Mouse (Mus musculus): ENCODE results near the gene Gm45902.

Gene Gm45902

GRCm38 (mm10) chr2:3512552-3513454 is at the start of gene Gm45902, which contains the start of the genes Hspa14 and Cdnf:
TSS of gene Gm45902 (minus strand) at chr2:3512790.
TSS of gene Hspa14 (minus strand) at chr2:3512814.
TSS of gene Cdnf (plus strand) at chr2:3513030.
- DNase-seq, result peak; percentile 98 to 99

DNA sequence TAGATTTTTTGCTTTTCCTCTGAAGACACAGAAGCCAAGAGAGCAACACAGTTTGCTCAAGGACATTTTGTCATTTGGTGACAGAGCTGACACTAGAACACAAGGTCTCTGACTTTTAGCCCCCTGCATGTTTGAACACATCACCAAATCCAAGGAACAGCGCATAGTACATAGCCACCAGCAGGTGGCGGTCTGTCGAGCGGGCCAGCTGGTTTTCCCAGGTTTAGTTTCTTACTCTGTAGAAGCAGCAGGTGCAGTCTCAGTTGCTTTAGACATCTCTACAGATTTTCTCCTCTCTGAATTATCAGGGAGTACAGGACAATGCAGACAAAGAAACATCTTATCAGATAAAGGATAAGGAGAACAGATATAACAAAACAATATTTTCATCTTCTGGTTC is 34.0 kb upstream of the Gm45902 start:
- DNase-seq, result peak; percentile 41 to 60

DNA sequence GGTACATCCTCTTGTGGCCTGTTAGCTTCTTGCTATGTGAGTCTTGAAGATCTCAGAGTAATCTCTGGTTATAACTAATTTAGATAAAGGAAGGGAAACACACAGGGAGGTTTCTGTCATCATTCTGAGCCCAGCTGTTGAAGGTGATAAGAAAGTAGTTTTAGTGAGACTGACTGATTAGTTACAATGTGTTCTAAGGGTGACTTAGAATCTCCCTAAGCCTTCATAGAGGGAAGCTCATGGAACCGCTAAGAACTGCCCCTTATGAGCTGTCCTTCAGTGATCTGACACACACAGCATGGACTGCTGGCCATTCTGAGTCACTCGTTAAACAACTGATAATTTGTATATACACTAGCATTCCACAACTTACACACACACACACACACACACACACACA is 33.5 kb upstream of the Gm45902 start:
- DNase-seq, result no peak

DNA sequence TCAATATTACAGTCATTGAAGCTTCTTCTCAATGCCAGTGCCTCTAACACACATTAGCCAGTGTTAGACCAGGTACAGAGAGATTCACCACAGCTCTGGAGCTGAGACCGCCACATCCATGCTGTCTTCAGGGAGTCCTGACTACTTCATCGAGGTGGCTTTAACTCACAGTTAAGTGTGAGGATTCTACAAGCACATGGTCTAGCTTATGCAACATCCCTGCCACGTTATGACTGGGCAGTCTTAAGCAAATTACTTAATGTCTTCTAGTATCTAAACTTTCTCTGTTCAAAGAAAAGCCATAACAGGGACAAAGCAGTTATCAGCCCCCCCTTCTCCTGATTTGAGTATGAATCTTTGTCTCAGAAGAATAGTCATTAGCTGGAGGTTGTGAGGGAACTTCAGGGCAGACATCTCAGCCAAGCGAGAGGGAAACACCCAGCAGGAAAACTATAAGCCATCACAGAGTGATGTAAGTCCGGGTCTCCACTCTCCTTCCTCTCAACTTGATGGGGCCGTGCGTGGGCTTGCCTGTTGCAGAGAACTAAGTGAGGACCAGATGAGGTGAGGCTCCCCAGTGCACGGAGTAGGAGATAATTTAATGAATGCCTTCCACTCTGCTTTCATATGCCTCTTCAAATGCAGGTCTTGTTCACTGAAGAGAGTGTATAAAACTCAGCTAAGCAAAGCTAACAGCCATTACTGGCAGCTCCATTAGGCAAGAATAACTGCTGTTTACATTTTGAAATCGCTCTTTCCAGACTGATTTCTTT is 28.9 kb upstream of the Gm45902 start:
- DNase-seq, result no peak

- no peak for DNase-seq
Observed at GRCm38 (mm10) chr2:3526288-3526687, 13.7 kb upstream of the Gm45902 start.

- DNase-seq, result no peak
Observed at GRCm38 (mm10) chr2:3522558-3522957, 10.0 kb upstream of the Gm45902 start.

DNA sequence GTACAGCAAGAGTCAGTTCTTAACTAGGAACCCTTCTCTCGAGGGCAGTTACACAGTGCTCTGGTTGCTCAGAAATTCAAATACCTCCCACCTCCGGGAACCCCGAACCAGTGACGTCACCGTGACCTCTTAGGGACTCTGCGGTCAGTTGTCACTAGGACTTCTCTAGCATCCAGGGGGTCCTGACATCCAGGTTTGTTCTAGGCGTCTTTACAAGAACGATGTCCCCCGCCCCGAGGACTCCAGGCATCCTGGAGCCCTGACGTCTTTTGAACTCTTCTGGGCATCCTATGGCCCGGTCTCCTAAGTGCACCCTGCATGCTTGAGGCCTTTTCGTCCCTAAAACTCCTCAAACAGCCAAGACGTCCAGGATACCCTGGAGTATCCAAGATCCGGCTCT is 514 bp downstream of the Gm45902 start:
- DNase-seq, result peak; percentile 21 to 26

DNA sequence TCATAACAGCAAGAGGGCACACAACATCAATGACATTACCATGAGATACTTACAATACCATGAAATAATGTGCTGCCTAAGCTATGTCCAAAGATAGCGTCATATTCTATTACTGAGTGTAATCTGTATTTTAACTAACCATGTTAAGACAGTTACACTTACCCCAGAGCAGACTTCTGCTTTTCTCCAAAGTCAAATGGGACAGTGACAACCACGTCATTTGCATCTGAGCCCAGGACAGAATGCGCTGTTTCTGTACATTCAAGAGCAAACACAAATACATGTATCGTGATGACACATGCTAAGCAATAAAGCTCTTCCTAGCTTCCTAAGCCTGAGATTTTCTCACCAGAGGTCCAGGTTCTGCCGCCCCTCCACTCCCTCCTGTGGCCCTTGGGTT is 11.7 kb downstream of the Gm45902 start:
- no peak for DNase-seq

DNA sequence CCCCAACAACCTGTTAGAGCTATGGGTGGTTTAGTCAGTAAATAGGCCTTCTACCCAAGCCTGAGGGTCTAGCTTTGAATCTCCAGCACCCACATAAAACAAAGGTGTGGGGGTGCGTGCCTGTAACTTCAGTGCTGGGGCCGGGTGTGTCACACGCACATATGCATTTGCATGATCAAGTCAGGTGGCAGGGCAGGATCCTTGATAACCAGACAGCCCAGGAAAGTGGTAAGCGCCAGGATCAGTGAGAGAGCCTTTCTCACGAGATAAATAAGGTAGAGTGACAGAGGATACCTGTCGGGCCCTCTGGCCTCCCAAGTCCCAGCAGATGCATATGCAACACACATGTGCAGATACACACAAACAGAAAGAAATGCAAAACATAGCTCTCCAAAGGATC is 13.0 kb downstream of the Gm45902 start:
- DNase-seq, result no peak

DNA sequence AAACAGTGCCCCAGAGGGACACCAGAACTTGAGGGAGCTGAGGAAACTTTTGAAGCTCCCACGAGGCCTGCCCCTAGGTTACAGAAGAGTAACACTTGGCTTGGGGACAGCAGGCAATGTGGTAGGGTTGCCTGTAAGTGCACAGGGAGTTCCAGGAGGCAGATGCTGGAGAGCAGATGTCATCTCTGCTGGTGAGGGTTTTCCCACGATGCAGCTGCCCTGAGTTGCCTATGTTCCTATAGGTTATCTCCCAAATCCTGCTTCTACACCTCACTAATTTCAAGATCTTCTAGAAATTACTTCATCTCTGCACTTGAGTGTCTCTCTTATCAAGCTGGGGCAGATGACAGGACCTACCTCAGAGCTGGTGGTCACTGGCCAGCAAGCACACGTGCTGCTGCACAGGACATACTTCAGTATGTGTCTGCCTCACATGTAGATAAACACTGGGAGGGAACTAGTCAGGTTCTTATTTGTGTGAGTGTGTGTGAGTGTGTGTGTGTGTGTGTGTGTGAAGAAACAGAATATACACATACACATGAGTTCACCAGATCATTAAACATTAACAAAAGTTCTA is 18.7 kb downstream of the Gm45902 start:
- no peak for DNase-seq

DNA sequence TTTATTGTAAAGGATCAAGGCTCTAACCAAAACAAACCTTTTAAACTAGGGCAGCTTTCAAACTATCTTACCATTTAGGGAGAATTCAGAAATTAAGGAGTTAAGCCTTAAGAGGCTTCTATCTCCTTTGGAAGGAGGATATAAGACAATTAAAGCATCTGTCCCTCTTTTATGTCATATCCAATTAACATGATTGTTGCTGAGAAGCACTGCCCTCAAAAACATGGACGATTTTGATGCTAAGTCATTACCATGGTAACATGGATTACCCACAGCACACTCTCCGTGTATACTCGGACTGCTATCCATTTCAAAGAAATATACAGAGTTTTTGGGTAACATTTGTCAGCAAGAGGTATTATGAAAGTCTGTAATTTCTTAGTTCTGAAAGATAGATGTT is 22.8 kb downstream of the Gm45902 start:
- no peak for DNase-seq

DNA sequence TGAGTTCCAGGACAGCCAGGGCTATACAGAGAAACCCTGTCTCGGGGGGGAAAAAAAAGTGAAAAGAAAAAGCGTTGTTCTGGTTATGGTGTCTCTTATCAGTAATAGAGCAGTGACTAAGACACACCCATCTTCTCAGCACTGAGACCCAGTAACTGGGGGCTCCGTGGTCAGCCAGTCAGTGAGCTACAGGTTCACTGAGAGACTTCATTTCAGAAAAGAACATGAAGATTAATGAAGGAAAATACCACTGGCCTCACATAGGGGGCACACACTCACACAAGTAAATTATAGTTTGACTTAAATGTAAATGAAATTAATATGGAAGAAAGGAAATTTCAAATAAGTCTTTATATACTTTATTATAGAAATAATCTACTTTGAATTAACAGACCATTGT is 32.4 kb downstream of the Gm45902 start:
- no peak for DNase-seq

GRCm38 (mm10) chr2:3475746-3476251 is 36.8 kb downstream of the Gm45902 start:
- no peak for DNase-seq

DNA sequence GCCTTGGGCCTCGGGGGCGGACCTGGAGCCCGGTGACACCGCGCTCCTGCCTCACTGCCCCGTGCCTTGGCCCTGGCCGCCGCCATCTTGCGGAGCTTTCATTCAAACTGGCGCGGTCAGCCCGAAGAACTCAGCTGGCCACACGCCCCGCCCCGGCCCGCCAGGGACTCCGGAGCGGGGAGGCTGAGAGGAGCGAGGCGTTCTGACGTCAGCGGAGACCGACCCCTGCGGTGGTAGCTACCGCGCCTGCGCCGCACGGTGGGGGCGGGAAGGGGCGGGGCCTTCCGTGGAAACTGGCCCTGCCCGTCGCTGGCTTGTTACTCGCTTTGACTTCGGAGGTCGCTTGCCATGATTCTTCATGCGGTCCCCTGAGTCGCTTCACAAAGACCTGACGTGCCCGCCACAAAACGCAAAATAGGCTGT is 37.7 kb downstream of the Gm45902 start, which contains the start of gene Suv39h2:
TSS of gene Suv39h2 (minus strand) at position 171 of the 423 bp plus-strand sequence.
- DNase-seq, result peak; percentile 95 to 96

DNA sequence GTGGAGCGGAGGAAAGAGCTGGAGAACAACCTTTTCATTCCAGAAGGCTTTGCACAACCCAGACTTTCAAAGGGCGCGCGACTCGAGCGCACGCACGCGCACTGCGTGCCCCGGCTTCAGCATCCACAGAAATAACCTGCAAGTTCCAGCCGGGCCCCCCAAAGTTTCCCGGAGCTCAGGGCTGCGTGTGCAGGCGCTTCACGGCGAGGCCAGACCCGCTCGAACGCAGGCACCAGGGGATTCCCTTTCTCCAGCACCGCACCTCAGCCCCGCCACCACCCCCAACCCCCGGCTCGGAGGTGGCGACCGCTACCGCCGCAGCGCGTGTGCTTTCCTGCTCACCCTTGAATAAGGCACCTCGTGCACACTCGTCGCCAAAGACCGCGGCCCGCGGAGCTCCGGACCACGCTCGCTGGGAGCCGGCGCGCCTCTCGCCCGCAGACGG is 38.2 kb downstream of the Gm45902 start:
- DNase-seq, result peak; percentile 48 to 55

GRCm38 (mm10) chr2:3473891-3474290 is 38.7 kb downstream of the Gm45902 start:
- DNase-seq, result no peak

DNA sequence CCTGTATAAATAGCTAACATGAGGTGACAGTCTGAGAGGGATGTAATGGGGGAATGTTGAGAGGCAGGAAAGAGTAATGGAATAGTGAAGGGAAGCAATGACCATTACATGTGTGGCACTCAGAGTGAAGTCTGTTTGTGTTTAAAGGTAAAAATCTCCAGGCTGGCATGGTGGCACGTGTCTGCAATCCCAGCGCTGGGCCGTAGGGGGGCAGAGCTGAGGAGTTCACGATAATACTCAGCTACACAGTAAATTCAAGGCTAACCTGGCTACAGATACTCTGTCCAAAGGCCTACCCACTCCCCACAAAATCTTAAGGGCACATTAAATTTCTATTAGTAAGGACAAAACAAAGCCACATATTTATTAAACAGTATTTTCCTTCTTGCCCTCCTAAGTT is 56.0 kb downstream of the Gm45902 start:
- no peak for DNase-seq
